Mouse (Mus musculus): Measurements from ENCODE around the gene Fgfr2.

GRCm38 (mm10) chr7:130603556-130603955 is 2519.6 kb downstream of the Fgfr2 start:
- no peak for TF ChIP-seq TCF12 (IDR thresholded peaks at IDR 0.05; ENCODE audit: insufficient read depth, poor library complexity, severe bottlenecking)
- no peak for TF ChIP-seq CEBPB (IDR thresholded peaks at IDR 0.05; ENCODE audit: insufficient read depth, poor library complexity, severe bottlenecking)
- TF ChIP-seq POLR2A (IDR thresholded peaks at IDR 0.05; ENCODE audit: insufficient read length, low read depth), result no peak
- no peak for TF ChIP-seq MYOD1 (IDR thresholded peaks at IDR 0.05; ENCODE audit: control insufficient read depth in 1 of 3, insufficient read length in 2 of 3, low read depth in 2 of 3)
- no peak for TF ChIP-seq REST (IDR thresholded peaks at IDR 0.05; ENCODE audit: insufficient read depth, insufficient read length)
- no peak for TF ChIP-seq SRF (IDR thresholded peaks at IDR 0.05; ENCODE audit: control insufficient read depth, insufficient read length, low read depth)
- no peak for TF ChIP-seq USF1 (IDR thresholded peaks at IDR 0.05; ENCODE audit: low read depth)
- no peak for TF ChIP-seq MAX (IDR thresholded peaks at IDR 0.05; ENCODE audit: low read depth)
- TF ChIP-seq POLR2AphosphoS2 (IDR thresholded peaks at IDR 0.05; ENCODE audit: insufficient read length, low read depth), result no peak
